Mouse (Mus musculus) bone marrow macrophage, adult 2 months (primary cell): ENCODE data around the gene Nelfe.

Experiments
- CTCF ChIP-seq: IDR thresholded peaks from 2 replicates; pipeline ENCODE4 v1.5.1; 2012; ENCODE audit warnings: low read depth, mild to moderate bottlenecking, low read length, moderate library complexity
- POLR2A ChIP-seq: IDR thresholded peaks from 2 replicates; pipeline ENCODE4 v1.6.1; 2012; ENCODE audit warnings: mild to moderate bottlenecking, low read depth, low read length, borderline replicate concordance

GRCm38 (mm10) chr17:34854761-34855160, 4.6 kb downstream of the Nelfe start:
- TF ChIP-seq POLR2A (no peak), CTCF (no peak)
